Mouse (Mus musculus): ENCODE results near the gene C1ql2.

Gene C1ql2

DNA sequence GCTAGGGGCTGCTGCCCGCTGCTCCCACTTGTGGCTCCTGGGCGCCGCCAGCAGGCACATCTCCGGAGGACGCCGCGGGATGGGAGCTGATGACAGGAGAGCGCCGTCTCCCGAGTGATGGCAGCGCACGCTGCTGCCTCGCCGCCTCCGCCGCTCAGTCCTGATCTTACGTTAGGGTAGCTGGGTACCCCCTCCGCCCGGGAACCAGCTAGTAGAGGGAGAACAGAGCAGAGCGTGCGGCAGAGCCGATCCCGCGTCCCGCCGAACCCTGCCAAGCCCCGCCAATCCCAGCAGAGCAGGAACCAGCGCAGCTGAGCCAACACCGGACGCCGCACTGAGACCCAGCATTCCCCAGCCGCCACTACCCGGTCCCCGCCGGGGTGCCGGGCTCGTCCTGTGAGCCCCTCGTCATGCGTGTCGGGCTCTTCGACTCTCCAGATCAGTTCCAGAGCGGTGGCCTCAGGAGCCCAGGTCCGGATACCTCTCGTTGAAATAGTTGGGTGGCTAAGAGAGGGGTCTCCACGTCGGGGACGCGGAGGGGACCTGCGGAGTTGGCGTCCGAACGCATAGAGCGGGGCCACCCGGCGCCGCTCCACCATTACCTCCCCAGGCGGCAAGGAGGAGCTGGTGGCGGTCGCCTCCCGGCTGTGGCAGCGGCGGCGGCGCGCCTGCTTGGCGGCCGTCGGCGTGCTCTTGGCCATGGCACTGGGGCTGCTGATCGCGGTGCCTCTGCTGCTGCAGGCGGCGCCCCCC is at the start of gene C1ql2:
Gene C1ql2, plus strand, starts transcription at position 164 of the 753 bp plus-strand sequence.
- in situ Hi-C loops (cut with MboI, MseI), result no loop called here

DNA sequence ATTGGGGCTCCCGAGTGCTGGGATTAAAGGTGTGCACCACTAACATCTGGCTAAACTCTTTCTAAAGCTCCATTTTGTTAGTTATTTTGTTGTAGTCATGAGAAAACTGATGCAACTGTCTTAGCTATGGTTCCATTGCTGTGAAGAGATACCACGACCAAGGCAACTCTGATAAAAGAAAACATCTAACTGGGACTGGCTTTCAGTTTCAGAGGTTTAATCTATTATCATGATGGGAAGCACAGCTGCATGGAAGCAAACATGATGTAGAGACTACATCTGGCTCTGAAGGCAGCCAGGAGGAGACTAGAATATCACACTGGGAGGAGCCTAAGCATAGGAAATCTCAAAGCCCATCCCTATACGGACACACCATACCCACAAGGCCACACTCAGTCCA is 48.7 kb upstream of the C1ql2 start:
- in situ Hi-C loops (cut with MboI, MseI), result no loop called here

DNA sequence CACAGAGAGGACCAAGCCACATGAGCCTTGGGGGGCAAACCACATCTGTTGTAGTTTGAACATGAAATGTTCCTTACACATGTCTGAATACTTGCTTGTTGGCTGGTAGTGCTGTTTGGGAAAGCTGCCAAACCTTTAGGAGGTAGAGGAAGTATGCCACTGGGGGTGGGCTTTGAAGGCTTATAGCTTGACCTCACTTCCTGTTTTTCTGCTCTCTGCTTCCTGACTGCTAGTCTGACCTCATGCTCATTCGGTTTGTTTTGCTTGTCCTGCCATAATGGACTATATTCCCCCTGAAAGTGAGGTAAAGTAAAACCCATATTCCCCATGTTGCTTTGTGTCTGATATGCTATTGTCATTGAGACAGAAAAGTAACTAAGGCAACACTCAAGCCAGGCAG is 46.6 kb upstream of the C1ql2 start:
- in situ Hi-C loops (cut with MboI, MseI), result no loop called here

DNA sequence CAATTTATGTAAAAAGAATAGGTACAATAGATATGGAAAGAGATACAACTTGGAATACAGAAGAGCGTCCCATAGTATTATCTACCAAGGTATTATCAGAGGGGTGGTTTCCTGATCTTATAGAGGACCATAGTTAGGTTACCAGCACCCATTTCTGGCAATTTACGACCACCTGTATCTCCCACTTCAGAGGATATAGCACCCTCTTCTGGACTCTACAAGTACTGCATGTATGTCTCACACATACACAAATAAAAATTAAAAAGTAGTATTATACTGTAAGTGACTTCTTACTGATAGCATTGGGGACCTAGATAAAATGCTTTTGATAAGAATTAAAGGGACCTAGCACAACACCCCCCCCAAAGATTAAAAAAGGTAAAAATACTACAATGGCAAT is 43.4 kb upstream of the C1ql2 start:
- in situ Hi-C loops (cut with MboI, MseI), result no loop called here

DNA sequence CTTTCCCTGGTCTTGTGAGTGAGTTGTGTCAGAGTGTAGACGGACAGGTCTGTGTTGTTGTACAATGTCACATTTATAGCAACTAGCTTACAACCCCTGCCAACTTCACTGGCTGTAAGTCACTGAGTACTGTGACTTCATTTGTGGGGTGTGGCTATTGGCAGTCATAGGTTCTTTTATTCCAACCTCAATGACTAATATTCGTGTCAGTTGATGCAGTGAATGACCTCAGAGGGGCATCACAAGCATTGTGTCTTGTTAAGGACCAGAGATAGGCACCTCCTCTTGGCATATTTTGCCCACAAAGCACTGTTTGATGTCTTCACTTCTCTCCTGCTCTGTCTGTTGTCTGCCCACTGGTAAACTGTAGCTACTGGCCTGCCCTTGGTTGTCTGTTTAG is 34.6 kb upstream of the C1ql2 start:
- in situ Hi-C loops (cut with MboI, MseI), result no loop called here

DNA sequence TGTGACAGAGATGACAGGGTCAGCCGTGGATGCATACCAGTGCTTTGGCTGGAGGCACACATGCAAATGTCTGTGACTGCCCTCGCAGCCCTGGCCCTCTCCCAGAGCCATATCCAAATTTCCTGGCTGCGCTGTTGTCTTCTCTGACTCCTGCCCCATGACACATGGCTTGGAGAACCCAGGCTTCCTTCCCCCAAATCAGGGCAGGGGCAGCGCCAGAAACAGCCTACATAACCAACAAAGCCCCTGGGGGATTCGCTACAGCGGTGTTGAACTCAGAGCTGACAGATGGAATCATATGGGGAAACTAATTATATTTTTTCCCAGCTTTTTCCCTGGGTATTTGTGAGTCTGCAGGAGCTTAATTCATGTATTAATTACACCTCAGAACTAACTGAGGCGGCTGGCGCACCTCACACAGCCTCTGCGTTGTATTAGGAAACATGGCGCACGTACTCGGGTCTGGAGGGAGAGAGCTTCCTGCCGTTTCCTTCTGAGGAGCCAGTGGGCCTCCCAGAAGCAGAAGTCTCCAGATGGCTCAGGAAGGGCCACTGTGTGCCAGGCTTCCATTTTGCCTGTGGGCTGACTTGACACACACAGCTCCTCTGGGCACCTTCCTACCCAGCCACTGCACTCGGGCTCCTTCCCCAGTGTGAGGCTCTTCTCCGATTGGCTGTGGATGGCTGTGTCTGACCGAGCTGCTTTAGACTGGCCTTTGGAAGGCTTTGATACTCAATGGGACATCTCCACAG is 18.9 kb upstream of the C1ql2 start:
- in situ Hi-C loops (cut with MboI, MseI), result no loop called here

DNA sequence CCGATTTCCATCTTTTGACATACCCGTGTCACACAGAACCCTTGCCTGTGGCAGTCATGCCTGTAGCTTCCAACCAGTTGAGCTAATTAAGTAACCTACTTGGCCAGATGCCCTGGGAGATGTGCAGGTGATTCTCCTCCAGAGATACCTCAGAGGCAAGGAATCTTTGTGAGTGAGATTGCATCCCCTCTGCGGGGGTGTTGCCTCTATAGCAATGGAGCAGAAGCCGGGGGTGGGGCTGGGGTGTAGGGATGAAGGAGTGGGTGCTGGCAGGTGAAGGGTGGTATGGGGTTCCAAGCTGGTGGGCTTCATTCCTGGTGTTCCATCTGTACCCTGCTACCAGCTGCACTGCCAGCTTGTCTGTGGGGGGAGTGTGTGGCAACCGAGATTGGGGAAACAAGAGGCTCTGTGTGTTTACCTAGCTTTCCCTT is 17.2 kb upstream of the C1ql2 start:
- in situ Hi-C loops (cut with MboI, MseI), result no loop called here

DNA sequence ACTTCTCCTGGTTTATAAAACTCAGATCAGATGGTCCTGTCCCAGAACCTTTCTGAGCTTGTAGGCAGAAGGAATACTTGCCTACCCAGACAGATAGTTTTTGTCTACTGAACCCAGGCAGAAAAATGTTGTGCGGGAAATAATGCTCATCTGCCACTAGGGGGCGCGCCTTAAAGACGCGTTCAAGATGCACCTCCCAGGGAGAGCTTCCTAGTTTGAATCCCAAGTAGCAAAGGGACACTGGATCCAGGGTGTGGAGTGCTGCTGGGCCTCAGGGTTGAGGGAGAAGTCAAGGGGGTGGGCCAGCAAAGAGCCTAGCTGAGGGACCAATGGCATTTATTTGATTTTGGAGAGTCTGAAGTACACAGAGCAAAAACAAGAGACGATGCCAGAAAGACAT is 12.7 kb upstream of the C1ql2 start:
- in situ Hi-C loops (cut with MboI, MseI), result no loop called here

DNA sequence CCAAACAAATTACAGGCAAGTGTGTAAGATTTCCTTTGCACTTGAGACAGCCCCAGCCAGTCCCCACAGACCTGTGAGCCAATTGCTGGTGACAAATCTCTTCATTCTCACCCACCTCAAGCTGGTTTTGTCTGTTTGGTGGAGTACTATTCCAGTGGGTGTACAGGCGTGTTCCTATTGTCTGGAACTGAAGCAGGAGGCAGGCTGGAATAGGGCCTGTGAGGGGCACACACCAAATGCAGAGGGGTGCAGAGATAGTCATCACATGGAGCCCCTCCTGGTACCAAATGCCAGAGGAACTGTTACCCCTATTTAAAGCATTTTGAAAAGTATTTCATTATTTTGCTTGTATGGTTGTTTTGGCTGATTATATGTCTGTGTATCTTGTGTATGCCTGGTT is 12.2 kb upstream of the C1ql2 start:
- in situ Hi-C loops (cut with MboI, MseI), result no loop called here

DNA sequence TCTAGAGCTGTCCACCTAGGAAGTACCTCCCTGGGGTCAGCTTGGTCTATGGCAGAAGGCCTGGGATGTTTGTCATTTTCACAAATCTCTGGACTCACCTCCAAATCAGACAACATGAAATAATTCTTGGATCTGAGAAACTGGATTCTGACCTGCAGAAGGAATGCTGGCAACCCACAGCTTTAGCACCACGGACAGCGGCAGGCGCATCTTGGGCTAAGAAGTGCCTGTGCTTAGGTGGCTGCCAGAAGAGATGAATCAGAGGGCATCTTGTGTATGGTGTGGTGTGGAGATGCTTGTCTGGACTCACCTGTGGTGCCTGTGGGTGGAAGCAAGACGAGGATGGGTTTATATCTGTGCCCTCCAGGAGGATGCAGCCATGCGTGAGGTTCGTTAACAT is 8.5 kb upstream of the C1ql2 start:
- in situ Hi-C loops (cut with MboI, MseI), result no loop called here

DNA sequence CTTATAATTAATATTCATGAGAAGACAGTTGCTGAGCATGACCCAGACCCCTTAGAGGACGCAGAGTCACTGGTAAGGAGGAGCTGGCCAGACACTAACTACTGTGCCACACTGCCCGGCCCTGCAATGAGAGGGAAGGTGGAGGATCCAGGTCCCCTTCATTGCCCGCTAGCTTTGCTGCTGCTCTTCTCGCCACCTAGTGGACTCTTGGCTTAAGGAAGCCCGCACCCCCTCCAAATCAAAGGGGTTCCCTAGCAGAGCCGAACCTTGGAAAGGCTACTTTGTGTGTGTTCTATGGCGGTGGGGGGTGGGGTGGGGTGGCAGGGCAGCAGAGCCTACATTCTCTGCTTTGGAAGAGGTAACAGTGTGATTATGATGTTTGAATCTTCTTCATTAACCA is 2.4 kb upstream of the C1ql2 start:
- in situ Hi-C loops (cut with MboI, MseI), result no loop called here

DNA sequence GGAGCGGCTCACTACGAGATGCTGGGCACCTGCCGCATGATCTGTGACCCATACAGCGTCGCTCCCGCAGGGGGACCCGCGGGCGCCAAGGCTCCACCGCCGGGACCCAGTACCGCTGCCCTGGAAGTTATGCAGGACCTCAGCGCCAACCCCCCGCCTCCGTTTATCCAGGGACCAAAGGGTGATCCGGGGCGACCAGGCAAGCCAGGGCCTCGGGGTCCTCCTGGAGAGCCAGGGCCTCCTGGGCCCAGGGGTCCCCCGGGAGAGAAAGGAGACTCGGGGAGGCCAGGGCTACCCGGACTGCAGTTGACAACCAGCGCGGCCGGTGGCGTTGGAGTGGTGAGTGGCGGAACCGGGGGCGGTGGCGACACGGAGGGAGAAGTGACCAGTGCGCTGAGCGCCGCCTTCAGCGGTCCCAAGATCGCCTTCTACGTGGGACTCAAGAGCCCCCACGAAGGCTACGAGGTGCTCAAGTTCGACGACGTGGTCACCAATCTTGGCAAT is 842 bp downstream of the C1ql2 start:
- in situ Hi-C loops (cut with MboI, MseI), result no loop called here

DNA sequence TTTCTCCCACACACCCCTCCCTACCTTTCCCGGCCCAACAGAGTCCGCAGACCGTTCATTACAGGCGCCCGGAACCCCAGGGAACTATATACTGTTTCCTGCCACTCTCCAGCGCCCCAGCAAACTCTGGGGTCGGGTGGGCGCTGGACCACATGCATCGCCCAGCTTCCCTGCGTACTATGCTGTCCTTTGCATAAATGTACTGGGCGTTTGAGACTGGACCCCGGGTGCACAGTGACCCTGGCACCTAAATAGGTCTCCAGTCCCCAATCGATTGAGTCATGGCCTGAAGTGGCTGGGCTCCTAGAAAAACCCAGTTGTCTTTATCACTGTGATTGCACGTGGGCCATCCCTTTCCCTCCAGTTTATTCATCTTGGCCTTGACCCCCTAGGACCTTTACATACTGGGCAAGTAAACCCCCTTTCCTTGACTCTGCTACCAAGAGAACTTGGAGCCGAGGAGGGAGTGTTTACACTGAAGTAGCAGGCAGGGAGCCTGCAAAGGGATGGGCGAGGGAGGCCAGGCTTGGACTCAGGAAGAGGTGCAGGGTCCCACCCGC is 1.5 kb downstream of the C1ql2 start:
- in situ Hi-C loops (cut with MboI, MseI), result no loop called here

DNA sequence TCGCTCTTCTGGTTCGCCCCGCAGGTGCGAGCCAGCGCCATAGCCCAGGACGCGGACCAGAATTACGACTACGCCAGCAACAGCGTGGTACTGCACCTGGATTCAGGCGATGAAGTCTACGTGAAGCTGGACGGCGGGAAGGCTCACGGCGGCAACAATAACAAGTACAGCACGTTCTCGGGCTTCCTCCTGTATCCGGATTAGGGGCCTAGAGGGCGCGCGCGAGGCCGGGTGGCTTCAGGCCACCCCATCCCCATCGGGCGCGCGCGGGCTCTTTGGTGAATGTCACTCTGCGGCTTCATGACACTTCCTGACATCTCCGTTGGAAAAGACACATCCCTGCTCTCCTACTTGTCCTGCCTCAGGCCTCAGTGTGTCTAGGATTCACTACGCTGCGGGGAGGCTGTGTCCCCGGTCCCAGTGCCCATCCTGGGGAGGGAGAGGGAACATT is 2.0 kb downstream of the C1ql2 start:
- in situ Hi-C loops (cut with MboI, MseI), result no loop called here

DNA sequence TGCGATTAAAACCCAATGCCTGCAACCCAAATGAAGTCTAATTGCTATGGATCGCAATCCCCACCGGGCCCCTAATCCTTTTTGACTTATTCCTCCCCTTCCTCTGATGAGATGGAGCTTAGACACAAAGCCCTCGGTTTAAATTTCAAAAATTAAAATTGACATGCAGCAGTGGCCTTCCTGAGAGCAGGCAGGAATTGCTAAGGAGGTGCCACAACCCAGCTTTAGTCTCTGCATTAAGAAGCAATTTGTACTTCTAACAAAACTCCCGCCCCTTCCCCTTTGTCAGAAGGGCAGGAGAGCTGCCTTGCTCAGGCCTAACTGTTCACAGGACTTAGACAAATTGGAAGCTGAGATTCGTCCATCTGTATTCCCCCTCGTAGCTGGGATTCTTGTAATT is 4.6 kb downstream of the C1ql2 start:
- in situ Hi-C loops (cut with MboI, MseI), result no loop called here

DNA sequence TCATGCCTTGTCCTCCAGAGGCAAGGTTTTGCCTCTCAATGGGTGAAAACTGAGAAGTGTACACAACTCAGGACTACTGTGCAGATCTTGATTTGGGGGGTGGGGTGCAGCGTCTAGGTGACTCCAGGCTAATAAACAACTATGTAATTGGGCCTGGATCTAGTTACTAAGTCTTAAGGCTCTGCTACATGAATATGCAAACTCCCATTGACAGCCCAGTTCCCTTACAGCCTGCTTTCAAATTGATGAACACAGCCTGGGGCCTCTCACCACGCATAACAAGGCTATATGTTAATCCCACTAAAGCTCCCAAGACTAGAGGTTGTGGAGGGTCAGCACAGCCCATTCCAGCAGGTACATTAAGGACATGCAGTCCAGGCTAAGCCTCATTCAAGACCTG is 14.0 kb downstream of the C1ql2 start:
- in situ Hi-C loops (cut with MboI, MseI), result no loop called here

DNA sequence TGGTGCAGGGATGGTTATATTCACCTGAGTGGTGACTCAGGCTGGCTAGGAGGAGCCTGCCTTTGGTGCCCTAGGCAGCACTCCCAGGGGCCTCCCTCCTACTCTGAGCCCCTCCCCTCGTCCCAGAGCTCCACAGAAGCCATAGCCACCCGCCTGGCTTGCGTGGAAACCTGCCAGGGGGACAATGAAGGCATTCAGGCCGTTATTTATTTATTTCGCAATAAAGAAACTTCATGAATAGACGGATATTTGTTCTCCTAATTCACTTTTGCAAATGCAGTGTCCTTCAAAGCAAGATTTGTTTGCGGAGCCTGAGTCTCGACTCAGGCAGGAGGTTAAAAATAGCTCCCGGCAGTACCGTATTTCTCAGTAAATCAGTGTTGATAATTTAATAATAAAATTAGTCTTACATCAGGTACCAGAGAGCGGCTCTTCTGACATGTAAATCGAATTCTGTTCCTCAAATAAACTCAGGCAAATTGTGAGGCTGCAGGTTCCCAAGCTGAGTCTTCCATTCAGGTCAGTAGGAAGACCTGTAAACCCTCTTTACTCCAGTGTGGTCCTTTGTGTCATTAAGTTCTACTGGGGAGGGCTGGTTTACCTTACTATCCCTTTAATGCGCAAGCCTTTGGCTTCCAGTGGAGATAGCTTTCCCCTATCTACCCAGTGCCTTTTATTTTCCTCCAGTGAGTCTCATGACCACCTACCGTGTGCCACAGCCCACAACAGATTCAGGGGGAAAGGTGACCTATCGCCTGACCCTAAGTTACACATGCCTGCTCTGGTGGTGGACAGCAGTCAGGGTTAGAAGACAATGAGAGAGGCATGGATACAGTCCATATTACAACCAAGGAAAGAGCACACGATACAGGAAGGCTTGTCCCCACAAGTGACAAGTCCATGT is 17.2 kb downstream of the C1ql2 start:
- in situ Hi-C loops (cut with MboI, MseI), result no loop called here

DNA sequence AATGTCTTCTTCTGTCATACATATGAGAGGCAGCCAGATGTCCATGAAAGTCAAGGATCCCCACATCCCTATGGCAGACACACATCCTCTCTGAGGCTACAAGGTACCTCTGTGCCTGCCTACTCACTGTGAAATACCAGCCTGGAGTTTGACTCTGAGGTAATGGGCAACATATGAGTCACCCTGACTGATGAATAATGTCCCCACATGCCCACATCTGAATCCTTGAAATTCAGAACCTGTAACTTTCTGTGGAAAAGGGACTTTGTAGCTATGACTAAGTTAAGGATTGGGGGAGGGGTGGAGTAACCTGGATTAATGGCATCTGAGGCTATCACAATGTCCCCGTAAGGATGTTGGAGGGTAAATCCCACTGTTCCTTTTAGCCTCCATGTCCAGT is 23.3 kb downstream of the C1ql2 start:
- in situ Hi-C loops (cut with MboI, MseI), result no loop called here

DNA sequence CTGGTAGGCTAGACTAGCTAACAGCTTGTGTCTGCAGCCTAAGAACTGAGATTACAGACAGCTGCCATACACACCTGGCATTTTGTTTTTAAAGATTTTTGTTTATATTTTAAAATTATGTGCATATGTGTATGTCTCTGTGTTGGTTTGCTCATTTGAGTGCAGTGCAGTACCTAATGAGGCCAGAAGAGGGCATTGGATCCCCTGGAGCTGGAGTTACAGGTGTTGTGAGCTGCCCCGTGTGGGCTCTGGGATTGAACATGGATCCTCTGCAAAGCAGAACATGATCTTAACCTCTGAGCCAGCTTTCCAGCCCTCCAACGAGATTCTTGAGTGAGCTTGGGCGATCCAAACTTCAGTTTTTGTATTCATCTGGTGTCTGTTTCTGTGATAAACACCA is 27.8 kb downstream of the C1ql2 start:
- in situ Hi-C loops (cut with MboI, MseI), result no loop called here

DNA sequence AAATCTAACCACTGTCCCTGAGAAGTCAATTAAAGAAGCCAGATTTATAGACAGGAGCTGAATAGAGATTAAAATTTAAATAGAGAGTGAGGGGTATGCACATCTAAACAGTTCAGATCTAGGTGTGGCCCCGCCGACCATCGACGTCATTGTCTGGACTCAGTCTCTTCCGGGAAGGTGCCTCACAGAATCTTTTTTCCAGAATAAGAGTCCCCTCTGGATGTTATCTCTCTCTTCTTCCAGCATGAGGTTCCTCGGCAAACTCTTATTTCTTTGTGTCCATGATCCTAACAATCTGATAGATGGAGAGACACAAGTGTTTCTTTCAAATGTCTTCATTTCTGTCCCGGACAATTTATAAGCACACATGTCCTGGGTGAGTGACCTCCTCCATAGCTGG is 33.7 kb downstream of the C1ql2 start:
- in situ Hi-C loops (cut with MboI, MseI), result no loop called here

DNA sequence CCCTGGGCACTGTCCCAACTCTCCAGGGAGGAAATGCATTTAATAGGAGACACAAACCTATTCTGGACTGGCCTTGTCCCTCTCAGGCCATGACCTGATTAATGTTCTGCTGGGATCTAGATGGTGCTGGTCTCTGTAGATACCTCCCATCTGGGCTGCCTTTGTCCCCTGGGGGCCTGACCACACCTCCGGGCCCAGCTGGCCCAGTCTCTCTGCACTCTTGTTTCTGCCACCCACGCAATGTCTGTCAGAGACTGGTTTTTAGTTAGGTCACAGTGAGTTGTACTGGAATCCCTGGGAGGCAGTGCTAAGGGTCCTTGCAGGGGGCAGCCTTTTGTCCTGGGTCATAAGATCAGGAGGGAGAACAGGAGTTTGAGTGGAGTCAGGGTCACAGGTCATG is 34.5 kb downstream of the C1ql2 start:
- in situ Hi-C loops (cut with MboI, MseI), result no loop called here
